Mouse (Mus musculus) CH12.LX (cell line): ENCODE measurements around the gene Cbfa2t3.

Experiments
- CTCF ChIP-seq, 2 experiments: IDR thresholded peaks in 1 of 2; conservative IDR thresholded peaks in 1 of 2; 2 replicates each; pipeline ENCODE4 v1.5.1; 2011 to 2012; ENCODE audit warnings: low read depth in 2 of 2, low read length in 2 of 2, improper control_type of control experiment in 1 of 2, inconsistent platforms in 1 of 2, mild to moderate bottlenecking in 1 of 2, moderate library complexity in 1 of 2
- E2F4 ChIP-seq: IDR thresholded peaks from 2 replicates; pipeline ENCODE4 v1.6.1; 2011; ENCODE audit warnings: low read depth, low read length, improper control_type of control experiment; ENCODE audit not compliant: insufficient replicate concordance
- EP300 ChIP-seq: IDR thresholded peaks from 2 replicates; pipeline ENCODE4 v1.6.1; 2011; ENCODE audit warnings: low read length, improper control_type of control experiment
- JUN ChIP-seq: IDR thresholded peaks from 2 replicates; pipeline ENCODE4 v1.6.1; 2011; ENCODE audit warnings: low read depth, mild to moderate bottlenecking, low read length, improper control_type of control experiment, moderate library complexity; ENCODE audit not compliant: insufficient read depth
- JUND ChIP-seq: conservative IDR thresholded peaks from 2 replicates; pipeline ENCODE4 v1.6.1; 2011; ENCODE audit warnings: low read depth, low read length, improper control_type of control experiment
- MAFK ChIP-seq: IDR thresholded peaks from 2 replicates; pipeline ENCODE4 v1.6.1; 2011; ENCODE audit warnings: low read length, improper control_type of control experiment; ENCODE audit not compliant: insufficient replicate concordance
- POLR2A ChIP-seq: IDR thresholded peaks from 2 replicates; pipeline ENCODE4 v1.6.1; 2011; ENCODE audit warnings: low read depth, mild to moderate bottlenecking, improper control_type of control experiment, low read length
- USF2 ChIP-seq: conservative IDR thresholded peaks from 2 replicates; pipeline ENCODE4 v1.6.1; 2011; ENCODE audit warnings: low read depth, low read length, improper control_type of control experiment
- ZC3H11A ChIP-seq: IDR thresholded peaks from 2 replicates; pipeline ENCODE4 v1.6.1; 2012; ENCODE audit warnings: low read depth, mild to moderate bottlenecking, inconsistent platforms, low read length, improper control_type of control experiment
- ZNF384 ChIP-seq: IDR thresholded peaks from 2 replicates; pipeline ENCODE4 v1.6.1; 2012; ENCODE audit warnings: low read depth, low read length, improper control_type of control experiment, inconsistent platforms

DNA sequence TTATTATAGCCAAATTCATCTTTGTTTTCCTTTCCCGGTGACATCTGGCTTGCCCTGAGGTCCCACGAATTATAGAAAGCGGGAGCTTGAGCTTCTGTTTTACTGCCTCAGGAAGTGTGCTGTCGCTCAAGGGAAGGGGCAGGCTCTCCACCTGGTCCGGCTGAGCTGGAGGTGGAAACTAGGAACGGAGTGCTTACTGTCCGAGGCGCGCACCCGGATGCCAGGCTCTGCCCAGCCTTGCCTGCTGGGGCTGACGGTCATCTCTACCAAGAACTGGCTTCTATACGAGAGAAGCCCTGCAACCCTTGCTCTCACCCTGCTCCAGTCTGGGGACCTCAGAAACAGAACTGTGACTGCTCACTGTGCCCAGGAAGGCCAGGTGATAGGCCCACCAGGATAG is 24.9 kb downstream of the Cbfa2t3 start:
- TF ChIP-seq POLR2A (no peak), JUND (no peak), ZC3H11A (no peak), CTCF (conservative IDR thresholded peaks at IDR 0.05 in 1 of 2, IDR thresholded peaks at IDR 0.05 in 1 of 2; ENCODE audit: low read depth in 2 of 2, low read length in 2 of 2) (no peak), E2F4 (no peak), JUN (no peak), USF2 (no peak), ZNF384 (no peak), MAFK (no peak), EP300 (no peak)
